Mouse (Mus musculus) activated CD4-positive, CD25-positive, alpha-beta regulatory T cell (primary cell): Measurements from ENCODE around the gene Nfkb2. TPM values are rescaled to one million over a fixed set of nuclear protein-coding genes. Genes with fewer than 3 reads are reported as not detected.

Source experiments
- polyA plus RNA-seq, 2 experiments: library from polyadenylated mRNA; unstranded; fragments of 100-300 nt; shearing (Covaris generic); gene quantifications; one replicate each; pipeline ENCODE4 v1.2.1; 2017

Nfkb2 gene
- 100 to 1,000 TPM in 1 of 2 experiments, 10 to 100 TPM in 1; 77.5 to 105 TPM for polyA plus RNA-seq

DNA sequence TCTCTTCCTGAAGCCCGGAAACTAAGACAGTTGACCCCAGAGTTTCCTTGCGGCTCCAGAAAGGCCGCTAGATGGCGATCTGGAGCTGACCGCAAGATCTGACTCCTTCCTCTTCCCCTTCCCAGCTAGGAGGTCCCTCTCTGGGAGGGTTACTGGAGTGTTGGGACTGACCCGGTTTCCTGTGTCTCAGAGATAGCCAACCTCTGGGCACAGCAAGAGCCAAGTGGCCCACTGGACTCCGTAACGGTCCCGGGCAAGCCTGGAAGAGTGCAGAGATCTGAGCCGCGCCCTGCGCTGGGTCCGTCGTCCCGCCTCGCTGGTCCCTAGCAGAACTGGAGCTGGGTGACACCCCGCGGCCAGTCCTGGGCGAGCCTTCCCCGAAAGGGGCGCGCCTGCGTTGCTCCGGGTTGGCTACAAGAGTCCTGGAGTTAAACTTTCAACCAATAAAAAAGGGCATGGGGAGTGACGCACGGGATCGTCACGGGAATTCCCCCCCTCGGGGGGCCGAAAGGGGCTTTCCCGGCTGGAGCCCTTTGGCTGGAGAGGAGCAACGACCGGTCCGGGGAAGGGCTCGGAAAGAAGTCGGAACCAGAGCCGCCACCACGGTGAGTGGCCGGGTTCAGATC is at the start of gene Nfkb2:
Nfkb2 (plus strand) TSS at position 105 of the 626 bp plus-strand sequence.

GRCm38 (mm10) chr19:46326756-46327305 is 22.7 kb downstream of the Nfkb2 start, which contains the start of gene Psd:
Gene Psd, minus strand, starts transcription at chr19:46327156.

GRCm38 (mm10) chr19:46328081-46329030 is 24.2 kb downstream of the Nfkb2 start, which contains the start of gene Fbxl15:
Gene Fbxl15, plus strand, starts transcription at chr19:46328184.

GRCm38 (mm10) chr19:46338331-46338936 is 34.3 kb downstream of the Nfkb2 start, which contains the start of gene Cuedc2:
Gene Cuedc2, minus strand, starts transcription at chr19:46338702.

GRCm38 (mm10) chr19:46350168-46350932 is 46.2 kb downstream of the Nfkb2 start, which contains the start of gene 2310034G01Rik:
Gene 2310034G01Rik, minus strand, starts transcription at chr19:46350302.

Other genes with a start within 250 kb of the Nfkb2 start
- 10 to 100 TPM; 72.4 to 90.9 TPM for gene Nolc1, start 228.5 kb upstream of the Nfkb2 start, polyA plus RNA-seq
- gene Elovl3, start 172.4 kb upstream of the Nfkb2 start, polyA plus RNA-seq = not detected
- gene Pitx3, start 156.0 kb upstream of the Nfkb2 start, polyA plus RNA-seq = not detected
- 10 to 100 TPM; 33.4 to 58.0 TPM for gene Gbf1, start 151.8 kb upstream of the Nfkb2 start, polyA plus RNA-seq
- gene Psd, start 22.8 kb downstream of the Nfkb2 start, polyA plus RNA-seq = 1 to 10 TPM; 6.4 to 7.0 TPM
- 10 to 100 TPM in 1 of 2 experiments, 1 to 10 TPM in 1; 9.9 to 15.2 TPM for gene Fbxl15, start 23.9 kb downstream of the Nfkb2 start, polyA plus RNA-seq
- 10 to 100 TPM; 42.4 to 67.3 TPM for gene Cuedc2, start 34.4 kb downstream of the Nfkb2 start, polyA plus RNA-seq
- gene Mfsd13a, start 36.8 kb downstream of the Nfkb2 start, polyA plus RNA-seq = 1 to 10 TPM; 2.2 to 5.3 TPM
- under 1 TPM in 1 of 2 experiments, not detected in 1; 0.42 TPM for gene 2310034G01Rik, start 46.0 kb downstream of the Nfkb2 start, polyA plus RNA-seq
- 100 to 1,000 TPM; 101 to 109 TPM for gene Actr1a, start 91.4 kb downstream of the Nfkb2 start, polyA plus RNA-seq
- 10 to 100 TPM; 29.4 to 34.5 TPM for gene Sufu, start 92.6 kb downstream of the Nfkb2 start, polyA plus RNA-seq
- 100 to 1,000 TPM in 1 of 2 experiments, 10 to 100 TPM in 1; 82.7 to 102 TPM for gene Trim8, start 197.4 kb downstream of the Nfkb2 start, polyA plus RNA-seq